Mouse (Mus musculus): Measurements from ENCODE around the gene 1700061G19Rik. TPM values are rescaled to one million over a fixed set of nuclear protein-coding genes. Genes with fewer than 3 reads are reported as not detected.
"Not testable (repeated sequence)": the region's sequence is repeated elsewhere in the genome, so short reads cannot be mapped to it uniquely, and the experiment has no call there.

The 1700061G19Rik gene
- polyA plus RNA-seq, 1 experiment from 2014 or later, result 0.63 TPM

DNA sequence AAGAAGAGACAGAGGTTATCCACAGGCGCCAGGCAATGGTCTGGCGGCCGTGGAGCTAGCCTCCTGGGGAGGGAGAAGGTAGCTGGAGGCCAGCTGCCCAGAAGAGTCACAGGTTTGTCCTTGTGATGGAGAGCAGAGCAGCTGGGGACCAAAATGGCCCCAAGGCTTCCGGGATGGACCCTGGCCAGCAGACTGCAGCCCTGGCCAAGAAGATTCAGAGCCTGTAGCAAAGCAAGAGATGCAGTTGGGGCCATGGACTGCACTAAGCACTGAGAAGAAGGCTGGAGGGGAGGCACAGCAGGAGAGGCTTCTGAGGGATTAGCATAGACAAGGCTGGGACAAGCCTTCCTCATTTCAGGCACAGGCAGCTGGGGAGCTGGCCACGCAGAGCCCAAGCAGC is 27.4 kb downstream of the 1700061G19Rik start:
- Histone ChIP-seq H3K4me2 (no peak overlapping the region), H3K4me3 (replicated peaks) (no peak overlapping the region), H3K27ac (no peak overlapping the region), H3K36me3 (peaks cover 54% of the 10 kb centered on the region), H3K4me1 (peaks cover 3% of the 10 kb centered on the region; the same call in 1 of the 2 replicates), H3K9ac (no peak overlapping the region), H3K9me3 (no peaks in the 10 kb centered on the region), H3K27me3 (replicated peaks) (no peaks in the 10 kb centered on the region)
- ATAC-seq (ENCODE audit: insufficient read depth, low FRiP score, low read depth), result no peak
- 90% methylated on average over 5 of the region's 5 CpGs for WGBS

DNA sequence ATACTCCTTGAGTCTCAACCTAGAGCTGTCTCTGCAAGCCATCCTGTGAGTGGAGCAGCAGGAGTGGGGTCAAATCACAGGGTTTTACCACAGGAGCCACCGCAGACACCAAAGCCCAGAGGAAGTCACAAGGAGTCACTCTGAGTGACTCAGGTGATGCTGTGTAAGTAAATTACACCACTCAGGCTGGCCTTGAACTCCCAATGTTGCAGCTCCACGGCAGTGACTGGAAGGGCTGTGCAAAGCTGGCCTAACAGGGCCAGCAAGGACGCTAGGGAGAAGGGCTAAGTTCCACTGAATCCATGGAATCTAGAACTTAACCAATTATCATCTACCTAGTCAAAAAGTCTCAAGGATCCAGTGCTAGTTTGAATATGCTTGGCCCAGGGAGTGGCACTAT is 30.9 kb downstream of the 1700061G19Rik start:
- 81% methylated on average over 3 of the region's 3 CpGs for WGBS
- no peaks in the 10 kb centered on the region for H3K27me3 ChIP-seq (replicated peaks)
- ATAC-seq (ENCODE audit: insufficient read depth, low FRiP score, low read depth), result no peak
- no peak overlapping the region for H3K4me3 ChIP-seq (replicated peaks)
- H3K27ac ChIP-seq, result no peak overlapping the region
- peaks cover 38% of the 10 kb centered on the region for H3K36me3 ChIP-seq
- no peak overlapping the region for H3K9ac ChIP-seq
- H3K9me3 ChIP-seq, result no peaks in the 10 kb centered on the region
- H3K4me1 ChIP-seq, result peaks cover 9% of the 10 kb centered on the region; the same call in 1 of the 2 replicates
- no peak overlapping the region for H3K4me2 ChIP-seq

DNA sequence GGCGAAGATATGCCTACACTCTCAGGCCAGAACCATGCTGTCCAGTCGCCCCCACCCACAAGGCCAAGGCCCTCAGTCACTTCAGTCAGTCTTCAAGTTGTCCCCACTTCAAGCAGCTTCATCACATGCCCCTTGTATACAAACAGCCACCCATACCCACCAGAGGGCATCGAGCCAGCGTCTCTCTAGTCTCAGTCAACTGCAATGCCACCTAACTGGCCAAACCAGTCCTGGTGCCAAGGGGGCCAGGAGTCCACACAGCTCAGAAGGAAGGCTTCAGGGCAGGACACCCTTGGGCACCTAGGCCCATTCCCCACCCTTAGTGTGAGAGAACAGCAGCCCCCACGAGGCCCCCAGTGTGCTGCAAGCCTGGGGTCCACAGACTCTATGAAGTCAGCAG is 31.8 kb downstream of the 1700061G19Rik start:
- H3K36me3 ChIP-seq, result peaks cover 28% of the 10 kb centered on the region
- H3K9me3 ChIP-seq, result no peaks in the 10 kb centered on the region
- no peak overlapping the region for H3K9ac ChIP-seq
- H3K4me2 ChIP-seq, result no peak overlapping the region
- H3K27ac ChIP-seq, result 0 out of 2 replicates have a peak overlapping the region, but pooled peaks have one; percentile 44
- WGBS, result 71% methylated on average over 5 of the region's 5 CpGs
- peaks cover 9% of the 10 kb centered on the region; the same call in 1 of the 2 replicates for H3K4me1 ChIP-seq
- H3K4me3 ChIP-seq (replicated peaks), result no peak overlapping the region
- no peaks in the 10 kb centered on the region for H3K27me3 ChIP-seq (replicated peaks)
- ATAC-seq (ENCODE audit: insufficient read depth, low FRiP score, low read depth), result no peak

DNA sequence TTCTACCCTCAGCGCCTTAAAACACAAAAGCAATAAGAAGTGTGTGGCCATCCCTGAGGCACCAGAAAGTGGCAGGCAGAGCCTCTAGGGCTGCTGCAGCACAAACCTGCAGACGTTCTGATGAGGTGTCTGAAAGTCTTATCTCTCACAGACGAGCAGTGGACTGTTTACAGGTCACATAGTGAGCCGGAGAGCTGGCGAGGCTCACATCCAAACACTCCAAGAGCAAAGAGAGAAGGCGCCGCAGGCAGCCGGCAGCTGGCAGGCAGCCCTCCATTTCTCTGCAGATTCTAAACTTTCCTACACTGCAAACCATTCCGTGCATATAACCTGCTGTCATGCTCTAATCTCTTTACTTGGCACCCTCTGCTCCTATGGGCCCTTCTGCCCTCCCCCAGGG is 32.6 kb downstream of the 1700061G19Rik start:
- Histone ChIP-seq H3K27ac (peak overlapping the region; percentile 44; the same call in 1 of the 2 replicates), H3K9ac (no peak overlapping the region), H3K4me1 (peaks cover 9% of the 10 kb centered on the region; the same call in 1 of the 2 replicates), H3K36me3 (peaks cover 22% of the 10 kb centered on the region), H3K4me3 (replicated peaks) (no peak overlapping the region), H3K27me3 (replicated peaks) (no peaks in the 10 kb centered on the region), H3K9me3 (no peaks in the 10 kb centered on the region), H3K4me2 (no peak overlapping the region)
- WGBS, result 43% methylated on average over 9 of the region's 9 CpGs
- no peak for ATAC-seq (ENCODE audit: insufficient read depth, low FRiP score, low read depth)

DNA sequence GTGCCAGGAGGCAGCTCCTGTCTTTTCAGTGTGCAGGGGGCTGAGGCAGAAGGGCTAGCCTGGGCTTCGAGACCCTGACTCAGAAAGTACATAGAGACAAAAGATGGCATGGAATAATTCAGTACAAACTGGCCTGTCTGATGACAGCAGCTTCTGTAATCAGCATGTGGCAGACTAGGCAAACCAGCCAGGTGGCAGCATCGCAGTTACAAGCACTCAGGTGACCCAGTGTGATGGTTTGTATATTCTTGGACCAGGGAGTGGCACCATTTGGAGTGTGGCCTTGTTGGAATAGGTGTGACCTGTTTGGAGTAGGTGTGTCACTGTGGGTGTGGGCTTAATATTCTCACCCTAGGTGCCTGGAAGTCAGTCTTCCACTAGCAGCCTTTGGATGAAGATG is 34.5 kb downstream of the 1700061G19Rik start:
- H3K27me3 ChIP-seq (replicated peaks); H3K4me1 ChIP-seq; H3K4me2 ChIP-seq; H3K27ac ChIP-seq; H3K4me3 ChIP-seq (replicated peaks); H3K9me3 ChIP-seq; ATAC-seq (ENCODE audit: insufficient read depth, low FRiP score, low read depth); H3K9ac ChIP-seq: not testable (repeated sequence)
- WGBS, result 78% methylated on average over 2 of the region's 2 CpGs
- peaks cover 21% of the 10 kb centered on the region for H3K36me3 ChIP-seq

DNA sequence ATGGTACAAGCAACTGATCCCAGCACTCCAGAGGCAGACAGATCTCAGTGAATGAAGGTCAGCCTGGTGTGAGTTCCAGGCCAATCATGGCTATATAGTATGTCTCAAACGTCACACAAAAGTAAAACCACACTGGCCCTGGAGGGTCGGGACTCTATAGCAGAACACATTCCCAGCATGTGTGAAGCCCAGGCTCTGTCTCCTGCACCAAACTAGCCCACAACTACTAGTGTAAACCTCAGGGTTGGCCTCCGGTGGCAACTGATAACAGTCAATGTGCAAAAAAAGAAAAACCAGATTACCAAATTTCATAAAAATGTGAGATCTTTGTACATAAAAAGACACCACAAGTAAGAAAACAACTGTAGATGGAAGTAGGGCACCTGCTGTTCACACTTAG is 37.7 kb downstream of the 1700061G19Rik start:
- Histone ChIP-seq H3K36me3 (peaks cover 18% of the 10 kb centered on the region), H3K4me3 (replicated peaks) (no peak overlapping the region), H3K4me1 (peaks cover 3% of the 10 kb centered on the region; the same call in 1 of the 2 replicates), H3K27me3 (replicated peaks) (no peaks in the 10 kb centered on the region), H3K9ac (no peak overlapping the region), H3K4me2 (no peak overlapping the region), H3K27ac (no peak overlapping the region), H3K9me3 (no peaks in the 10 kb centered on the region)
- ATAC-seq (ENCODE audit: insufficient read depth, low FRiP score, low read depth), result no peak
- 92% methylated on average over 3 of the region's 3 CpGs for WGBS

DNA sequence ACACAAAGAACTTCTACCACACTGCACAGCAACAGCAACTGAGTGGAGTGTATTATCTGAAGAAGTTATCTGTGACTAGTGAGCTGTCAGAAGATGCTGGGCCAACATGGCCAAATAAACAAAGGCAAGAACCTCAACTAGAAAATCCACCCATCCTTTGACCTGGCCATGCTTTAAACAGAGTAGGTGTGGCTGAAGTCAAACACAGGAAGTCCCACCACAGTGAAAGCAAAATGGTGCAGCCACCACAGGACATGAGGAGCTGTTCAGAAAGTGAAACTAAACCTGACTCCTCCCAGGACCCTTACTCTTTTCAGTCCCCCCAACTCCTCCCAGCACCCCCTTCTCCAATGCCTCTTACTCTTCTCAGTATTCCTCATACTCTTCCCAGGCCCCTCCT is 38.2 kb downstream of the 1700061G19Rik start:
- no peak for ATAC-seq (ENCODE audit: insufficient read depth, low FRiP score, low read depth)
- H3K36me3 ChIP-seq, result peaks cover 18% of the 10 kb centered on the region; the same call in 1 of the 2 replicates
- no peak overlapping the region for H3K4me3 ChIP-seq (replicated peaks)

DNA sequence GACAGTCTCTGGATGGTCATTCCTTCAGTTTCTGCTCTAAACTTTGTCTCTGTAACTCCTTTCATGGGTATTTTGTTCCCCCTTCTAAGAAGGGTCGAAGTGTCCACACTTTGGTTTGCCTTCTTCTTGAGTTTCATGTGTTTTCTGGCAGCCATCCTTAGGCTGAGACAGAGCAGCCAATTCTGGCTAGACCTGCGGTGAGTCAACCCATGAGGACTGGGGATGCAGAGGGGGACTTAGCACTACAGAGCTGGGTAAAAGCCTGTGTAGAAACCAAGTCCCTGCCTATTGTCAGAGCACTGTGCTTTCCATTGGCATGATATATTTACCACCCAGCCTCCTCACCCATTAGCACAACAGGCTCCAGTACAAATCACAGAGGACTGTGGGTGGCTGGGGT is 41.9 kb downstream of the 1700061G19Rik start:
- no peak for ATAC-seq (ENCODE audit: insufficient read depth, low FRiP score, low read depth)
- H3K36me3 ChIP-seq, result peaks cover 24% of the 10 kb centered on the region; the same call in 1 of the 2 replicates
- no peak overlapping the region for H3K27ac ChIP-seq
- no peak overlapping the region for H3K4me3 ChIP-seq (replicated peaks)
- H3K4me2 ChIP-seq, result no peak overlapping the region
- H3K9ac ChIP-seq, result no peak overlapping the region
- H3K9me3 ChIP-seq, result no peaks in the 10 kb centered on the region
- H3K27me3 ChIP-seq (replicated peaks), result no peaks in the 10 kb centered on the region
- no peaks in the 10 kb centered on the region for H3K4me1 ChIP-seq
- 97% methylated on average over 2 of the region's 2 CpGs for WGBS

More for the DNA sequence above, 38.2 kb downstream of the 1700061G19Rik start:
- Histone ChIP-seq H3K4me1 (no peaks in the 10 kb centered on the region), H3K27ac (no peak overlapping the region), H3K27me3 (replicated peaks) (no peaks in the 10 kb centered on the region), H3K4me2 (no peak overlapping the region), H3K9me3 (no peaks in the 10 kb centered on the region), H3K9ac (no peak overlapping the region)

DNA sequence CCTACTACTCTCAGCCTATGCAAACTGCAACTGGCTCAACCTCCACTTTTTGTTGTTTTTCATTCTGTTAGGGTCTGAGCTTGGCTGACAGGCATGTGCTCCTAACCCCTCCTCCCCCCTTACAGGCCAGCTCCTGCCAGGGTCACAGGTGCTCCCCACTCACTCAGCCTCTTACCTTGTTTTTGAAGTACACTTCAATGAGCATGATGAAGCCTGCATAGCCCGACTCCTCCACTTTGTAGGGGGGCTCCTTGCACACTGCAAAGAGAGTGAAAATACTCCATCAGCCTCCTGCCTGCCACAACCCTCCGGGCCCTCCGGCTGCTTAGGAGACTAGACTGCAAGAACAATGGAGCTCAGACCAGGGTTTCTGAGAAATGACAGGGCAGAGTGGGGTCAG is 44.4 kb downstream of the 1700061G19Rik start:
- no peak overlapping the region for H3K9ac ChIP-seq
- H3K27ac ChIP-seq, result no peak overlapping the region
- 84% methylated on average over 3 of the region's 3 CpGs for WGBS
- H3K4me2 ChIP-seq, result no peak overlapping the region
- ATAC-seq (ENCODE audit: insufficient read depth, low FRiP score, low read depth), result no peak
- H3K36me3 ChIP-seq, result peaks cover 16% of the 10 kb centered on the region; the same call in 1 of the 2 replicates
- no peaks in the 10 kb centered on the region for H3K27me3 ChIP-seq (replicated peaks)
- no peak overlapping the region for H3K4me3 ChIP-seq (replicated peaks)
- H3K9me3 ChIP-seq, result no peaks in the 10 kb centered on the region
- H3K4me1 ChIP-seq, result no peaks in the 10 kb centered on the region

DNA sequence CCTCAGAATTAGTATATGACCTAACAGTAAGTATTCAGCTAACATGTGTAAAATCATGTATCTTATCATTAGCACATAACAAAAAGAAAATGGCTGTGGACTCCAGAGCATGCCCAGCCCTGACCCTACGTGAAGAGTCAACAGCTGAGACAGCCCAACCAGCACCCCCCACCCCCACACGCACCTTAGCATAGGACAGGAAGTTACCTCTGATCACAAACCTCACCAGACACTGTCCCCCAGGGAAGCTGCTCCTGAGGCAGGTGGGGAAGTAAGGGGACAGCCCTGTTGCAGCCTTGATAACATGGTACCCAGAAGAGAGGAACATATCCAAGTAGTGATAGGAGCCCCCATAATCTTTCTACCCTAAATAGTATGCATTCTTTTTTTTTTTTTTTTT is 50.7 kb downstream of the 1700061G19Rik start:
- 0 out of 2 replicates have a peak, but pooled peaks cover 8% of the 10 kb centered on the region for H3K36me3 ChIP-seq
- no peak overlapping the region for H3K4me3 ChIP-seq (replicated peaks)
- no peak overlapping the region for H3K27ac ChIP-seq
- H3K9ac ChIP-seq, result no peak overlapping the region
- no peaks in the 10 kb centered on the region for H3K27me3 ChIP-seq (replicated peaks)
- no peaks in the 10 kb centered on the region; the same call in 1 of the 2 replicates for H3K4me1 ChIP-seq
- H3K4me2 ChIP-seq, result no peak overlapping the region
- WGBS, result 84% methylated on average over 2 of the region's 2 CpGs
- no peak for ATAC-seq (ENCODE audit: insufficient read depth, low FRiP score, low read depth)
- no peaks in the 10 kb centered on the region for H3K9me3 ChIP-seq

DNA sequence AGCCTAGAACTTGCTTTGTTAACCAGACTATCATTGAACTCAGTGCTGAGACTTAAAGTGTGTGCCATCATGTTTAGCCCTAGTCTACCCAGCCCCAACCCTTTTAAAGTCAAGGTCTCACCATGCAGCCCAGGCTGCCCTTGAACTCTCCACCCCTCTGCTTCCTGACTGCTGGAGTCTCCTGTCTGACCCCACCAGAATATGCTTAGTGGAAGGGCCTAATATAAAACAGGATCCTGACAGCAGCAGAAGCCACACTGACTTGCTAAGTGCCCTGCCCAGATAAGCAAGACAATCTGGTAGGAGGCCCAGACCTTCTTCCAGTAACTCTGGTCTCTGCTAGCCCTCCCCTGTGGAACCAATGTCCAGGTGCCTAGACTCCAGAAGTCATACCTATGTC is 53.8 kb downstream of the 1700061G19Rik start:
- ATAC-seq (ENCODE audit: insufficient read depth, low FRiP score, low read depth), result no peak
- H3K9me3 ChIP-seq, result no peaks in the 10 kb centered on the region
- H3K36me3 ChIP-seq, result 0 out of 2 replicates have a peak, but pooled peaks cover 3% of the 10 kb centered on the region
- peaks cover 10% of the 10 kb centered on the region for H3K4me1 ChIP-seq
- no peak overlapping the region for H3K9ac ChIP-seq
- H3K27me3 ChIP-seq (replicated peaks), result no peaks in the 10 kb centered on the region
- H3K27ac ChIP-seq, result no peak overlapping the region
- no peak overlapping the region for H3K4me3 ChIP-seq (replicated peaks)
- H3K4me2 ChIP-seq, result no peak overlapping the region

DNA sequence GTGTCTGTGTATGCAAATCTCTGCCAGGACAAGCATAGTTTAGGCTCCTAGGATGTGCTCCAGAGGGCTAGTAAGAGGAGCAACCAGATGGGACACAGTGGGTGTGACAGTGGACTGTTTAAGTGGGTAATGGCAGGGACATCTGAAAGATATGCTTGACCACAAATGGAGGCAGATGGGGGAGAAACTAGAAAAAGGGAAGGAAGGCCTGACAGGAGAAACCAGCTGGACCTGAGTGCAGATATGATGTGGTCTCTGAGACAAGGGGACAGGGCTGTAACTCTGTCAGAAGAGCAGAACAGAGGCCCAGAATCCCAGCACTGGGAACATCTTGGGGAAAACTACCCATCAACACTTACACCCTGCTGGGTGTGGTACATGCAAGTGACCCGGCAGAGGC is 54.3 kb downstream of the 1700061G19Rik start:
- Histone ChIP-seq H3K27me3 (replicated peaks) (no peaks in the 10 kb centered on the region), H3K9ac (no peak overlapping the region), H3K4me1 (peaks cover 14% of the 10 kb centered on the region), H3K36me3 (0 out of 2 replicates have a peak, but pooled peaks cover 3% of the 10 kb centered on the region), H3K9me3 (no peaks in the 10 kb centered on the region), H3K4me2 (no peak overlapping the region), H3K27ac (no peak overlapping the region), H3K4me3 (replicated peaks) (no peak overlapping the region)
- no peak for ATAC-seq (ENCODE audit: insufficient read depth, low FRiP score, low read depth)
- 81% methylated on average over 1 of the region's 1 CpGs for WGBS

DNA sequence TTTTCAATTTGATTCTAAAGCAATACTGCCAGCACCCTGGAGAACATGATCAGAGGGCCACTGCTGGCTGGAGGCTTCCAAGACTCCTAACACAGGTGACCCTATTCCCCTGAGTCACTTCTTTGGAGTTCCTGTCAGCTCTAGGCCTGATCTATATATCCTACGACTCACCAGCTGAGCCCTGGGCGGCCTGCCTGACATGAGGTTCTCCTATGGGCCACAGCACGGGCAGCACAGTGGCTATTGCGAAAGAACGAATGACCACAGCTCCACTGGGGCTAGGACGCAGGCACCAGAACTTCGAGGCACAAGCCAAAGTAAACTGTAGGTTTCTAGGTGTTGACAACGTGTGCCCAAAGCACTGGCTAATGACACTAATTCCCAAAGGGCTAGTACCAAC is 54.7 kb downstream of the 1700061G19Rik start:
- Histone ChIP-seq H3K36me3 (0 out of 2 replicates have a peak, but pooled peaks cover 3% of the 10 kb centered on the region), H3K4me1 (peaks cover 17% of the 10 kb centered on the region), H3K27ac (no peak overlapping the region), H3K9me3 (no peaks in the 10 kb centered on the region), H3K27me3 (replicated peaks) (no peaks in the 10 kb centered on the region), H3K4me3 (replicated peaks) (no peak overlapping the region), H3K9ac (no peak overlapping the region), H3K4me2 (no peak overlapping the region)
- ATAC-seq (ENCODE audit: insufficient read depth, low FRiP score, low read depth), result no peak
- 71% methylated on average over 8 of the region's 8 CpGs for WGBS

Measured in stomach, embryonic 15.5 days (tissue).